Mouse (Mus musculus): ENCODE measurements around the gene Map3k14.

DNA sequence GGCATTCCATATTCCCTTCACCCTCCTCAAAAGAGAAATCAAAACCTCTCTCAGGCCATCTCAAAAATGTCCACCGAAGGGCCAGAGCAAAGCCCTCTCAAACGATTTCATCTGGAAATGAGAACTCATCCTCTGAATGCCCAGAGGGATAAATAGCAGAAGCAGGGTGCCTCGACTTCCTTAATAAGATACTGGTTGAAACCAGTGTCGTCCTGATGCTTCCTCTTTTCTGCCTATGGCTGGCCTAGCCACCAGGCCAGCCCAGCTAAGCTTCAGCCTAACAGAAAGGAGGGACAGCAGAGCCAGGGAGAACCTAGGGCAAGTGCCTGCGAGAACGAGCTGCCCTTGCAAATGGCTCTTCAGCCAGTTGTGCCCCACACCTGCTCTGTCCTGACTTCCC, 17.8 kb downstream of the Map3k14 start:
- TF ChIP-seq CTCF (IDR thresholded peaks at IDR 0.05; ENCODE audit: extremely low read depth, insufficient read depth, insufficient read length, insufficient replicate concordance) (no peak), POLR2A (IDR thresholded peaks at IDR 0.05; ENCODE audit: low read depth, low read length) (no peak)

Data from spleen, adult 2 months (tissue).